Mouse (Mus musculus): ENCODE measurements around the gene Fibp.

The Fibp gene

GRCm38 (mm10) chr19:5490313-5490897 lies 30.0 kb downstream of the Fibp start, which contains the start of gene Cfl1:
Gene Cfl1, plus strand, starts transcription at chr19:5490455.
- peak; percentile 97 for DNase-seq

- DNase-seq: peak; percentile 92
Observed at GRCm38 (mm10) chr19:5490898-5491708, 30.7 kb downstream of the Fibp start.

GRCm38 (mm10) chr19:5492641-5493040 lies 32.2 kb downstream of the Fibp start:
- no peak for DNase-seq

GRCm38 (mm10) chr19:5493301-5493721 lies 32.9 kb downstream of the Fibp start:
- peak; percentile 61 for DNase-seq

- peak; percentile 77 for DNase-seq
Observed at GRCm38 (mm10) chr19:5494314-5494713, 33.9 kb downstream of the Fibp start.

GRCm38 (mm10) chr19:5495353-5496051 lies 35.1 kb downstream of the Fibp start:
- DNase-seq: no peak

GRCm38 (mm10) chr19:5496052-5496370 lies 35.6 kb downstream of the Fibp start:
- DNase-seq: peak; percentile 17

GRCm38 (mm10) chr19:5500330-5500875 lies 40.0 kb downstream of the Fibp start:
- DNase-seq: no peak

- no peak for DNase-seq
Observed at GRCm38 (mm10) chr19:5503687-5504086, 43.3 kb downstream of the Fibp start, which contains the start of gene 1700020D05Rik. Gene 1700020D05Rik, minus strand, starts transcription at chr19:5503787.

- peak; percentile 99 for DNase-seq
Observed at GRCm38 (mm10) chr19:5510031-5511026, 49.9 kb downstream of the Fibp start, which contains the start of gene Snx32. Gene Snx32, minus strand, starts transcription at chr19:5510538.

- DNase-seq: no peak
Observed at GRCm38 (mm10) chr19:5511074-5511632, 50.7 kb downstream of the Fibp start.

- no peak for DNase-seq
Observed at GRCm38 (mm10) chr19:5512091-5513004, 51.9 kb downstream of the Fibp start.

- DNase-seq: no peak
Observed at GRCm38 (mm10) chr19:5513005-5513349, 52.6 kb downstream of the Fibp start.
